Mouse (Mus musculus) testis, adult 2 months (tissue): ENCODE results near the gene Rasgef1b.

ENCODE experiments used
- CTCF ChIP-seq: fragments of 200-500 bp; IDR thresholded peaks from 2 replicates; pipeline ENCODE4 v1.5.1; 2012; ENCODE audit warnings: low read depth, mild to moderate bottlenecking, inconsistent platforms, low read length, moderate library complexity; ENCODE audit not compliant: control insufficient read depth, insufficient read depth, insufficient replicate concordance
- POLR2A ChIP-seq: fragments of 200-500 bp; IDR thresholded peaks from 2 replicates; pipeline ENCODE4 v1.6.1; 2012; ENCODE audit warnings: low read depth, mild to moderate bottlenecking, inconsistent platforms, low read length, moderate library complexity; ENCODE audit not compliant: control insufficient read depth

DNA sequence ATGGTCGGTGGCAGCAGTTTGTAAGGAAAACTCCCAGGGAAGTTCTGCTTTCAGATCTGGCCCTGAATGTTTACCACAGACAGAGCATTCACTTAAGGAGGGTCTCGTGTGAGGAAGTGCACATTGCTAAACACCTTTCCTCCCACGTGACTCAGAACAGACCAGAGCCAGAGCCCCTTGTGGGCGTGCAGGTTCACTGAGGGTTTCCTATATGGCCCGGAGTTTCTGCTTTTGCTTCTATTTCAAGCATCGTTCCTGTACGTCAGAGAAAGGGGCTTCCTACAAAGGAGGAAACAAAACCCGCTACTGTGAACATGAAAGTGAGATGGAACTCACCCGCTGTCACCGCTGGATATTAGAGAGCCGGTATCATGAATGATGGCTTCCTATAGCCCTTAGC lies 392.4 kb downstream of the Rasgef1b start:
- TF ChIP-seq CTCF (no peak), POLR2A (no peak)
